Mouse (Mus musculus) cerebellum, adult 2 months (tissue): Measurements from ENCODE around the gene Dusp27.

Experiments
- CTCF ChIP-seq: fragments of 200-500 bp; IDR thresholded peaks from 2 replicates; pipeline ENCODE4 v1.5.1; 2011; ENCODE audit warnings: low read depth, mild to moderate bottlenecking, control low read depth, low read length, moderate library complexity, borderline replicate concordance; ENCODE audit not compliant: insufficient read depth
- POLR2A ChIP-seq: fragments of 200-500 bp; IDR thresholded peaks from 2 replicates; pipeline ENCODE4 v1.6.1; 2011; ENCODE audit warnings: low read length, control low read depth, borderline replicate concordance; ENCODE audit not compliant: insufficient read depth

DNA sequence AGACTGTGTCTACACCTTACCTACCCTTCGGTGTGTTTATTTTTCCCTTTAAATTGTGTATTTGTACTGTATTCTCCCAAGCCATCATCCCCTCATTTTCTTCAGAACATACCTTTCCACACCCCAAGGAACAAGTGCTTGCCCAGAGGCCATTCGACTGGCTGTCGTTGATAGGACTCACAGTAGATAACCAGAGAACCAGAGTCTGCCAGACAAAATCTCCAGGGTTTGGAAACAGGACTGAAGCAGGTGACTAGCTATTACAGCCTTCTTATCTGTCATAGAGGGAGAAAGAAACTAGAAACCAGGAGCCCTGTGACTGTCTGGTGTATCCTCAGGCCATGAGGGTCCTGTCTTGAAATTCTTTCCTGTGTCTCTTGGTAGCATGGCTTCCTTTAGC, 22.9 kb downstream of the Dusp27 start:
- TF ChIP-seq CTCF (no peak), POLR2A (no peak)
